Mouse (Mus musculus): ENCODE measurements at regions not wholly inside any gene's neighbourhood (a gene's known extent, or its start where the extent isn't known, plus 50 kb on each side); places are given as distances from the start of the nearest gene placed in this dataset.

GRCm38 (mm10) chr1:57075221-57075620, 96.8 kb upstream of the Satb2 start:
- WGBS: 88% methylated on average over 3 of the region's 3 CpGs
- ATAC-seq (ENCODE audit: low FRiP score, low TSS enrichment) (no peak), DNase-seq (no peak)
- Histone ChIP-seq H3K4me1 (ENCODE audit: control insufficient read depth, insufficient read depth, low read length) (no peaks in the 10 kb centered on the region), H3K27me3 (ENCODE audit: control insufficient read depth, insufficient read depth, low read length) (no peaks in the 10 kb centered on the region), H3K4me3 (replicated peaks; ENCODE audit: low read depth, low read length) (no peak overlapping the region), H3K27ac (replicated peaks; ENCODE audit: low read depth, low read length) (no peak overlapping the region), H3K9me3 (ENCODE audit: control insufficient read depth, low read length) (no peaks in the 10 kb centered on the region), H3K9ac (replicated peaks; ENCODE audit: low read length) (no peak overlapping the region), H3K4me2 (ENCODE audit: low read length) (no peak overlapping the region), H3K36me3 (ENCODE audit: control insufficient read depth, insufficient read depth, low read length) (no peaks in the 10 kb centered on the region)

GRCm38 (mm10) chr1:57076696-57077095, 98.2 kb upstream of the Satb2 start:
- Histone ChIP-seq H3K36me3 (ENCODE audit: control insufficient read depth, insufficient read depth, low read length) (no peaks in the 10 kb centered on the region), H3K27ac (replicated peaks; ENCODE audit: low read depth, low read length) (no peak overlapping the region), H3K4me1 (ENCODE audit: control insufficient read depth, insufficient read depth, low read length) (no peaks in the 10 kb centered on the region), H3K9ac (replicated peaks; ENCODE audit: low read length) (no peak overlapping the region), H3K9me3 (ENCODE audit: control insufficient read depth, low read length) (no peaks in the 10 kb centered on the region), H3K4me3 (replicated peaks; ENCODE audit: low read depth, low read length) (no peak overlapping the region), H3K27me3 (ENCODE audit: control insufficient read depth, insufficient read depth, low read length) (no peaks in the 10 kb centered on the region), H3K4me2 (ENCODE audit: low read length) (no peak overlapping the region)
- DNase-seq (no peak), ATAC-seq (ENCODE audit: low FRiP score, low TSS enrichment) (no peak)
- 58% methylated on average over 8 of the region's 8 CpGs for WGBS

- Histone ChIP-seq H3K4me1 (ENCODE audit: control insufficient read depth, insufficient read depth, low read length) (peaks cover 5% of the 10 kb centered on the region; the same call in 1 of the 2 replicates), H3K27me3 (ENCODE audit: control insufficient read depth, insufficient read depth, low read length) (no peaks in the 10 kb centered on the region; the same call in 1 of the 2 replicates), H3K9me3 (ENCODE audit: control insufficient read depth, low read length) (no peaks in the 10 kb centered on the region), H3K27ac (replicated peaks; ENCODE audit: low read depth, low read length) (no peak overlapping the region), H3K9ac (replicated peaks; ENCODE audit: low read length) (no peak overlapping the region), H3K4me3 (replicated peaks; ENCODE audit: low read depth, low read length) (no peak overlapping the region), H3K36me3 (ENCODE audit: control insufficient read depth, insufficient read depth, low read length) (no peaks in the 10 kb centered on the region), H3K4me2 (ENCODE audit: low read length) (no peak overlapping the region)
- no peak for ATAC-seq (ENCODE audit: low FRiP score, low TSS enrichment)
- 67% methylated on average over 4 of the region's 4 CpGs for WGBS
- no peak for DNase-seq
Observed at GRCm38 (mm10) chr1:57080306-57080705, 101.9 kb upstream of the Satb2 start.

DNA sequence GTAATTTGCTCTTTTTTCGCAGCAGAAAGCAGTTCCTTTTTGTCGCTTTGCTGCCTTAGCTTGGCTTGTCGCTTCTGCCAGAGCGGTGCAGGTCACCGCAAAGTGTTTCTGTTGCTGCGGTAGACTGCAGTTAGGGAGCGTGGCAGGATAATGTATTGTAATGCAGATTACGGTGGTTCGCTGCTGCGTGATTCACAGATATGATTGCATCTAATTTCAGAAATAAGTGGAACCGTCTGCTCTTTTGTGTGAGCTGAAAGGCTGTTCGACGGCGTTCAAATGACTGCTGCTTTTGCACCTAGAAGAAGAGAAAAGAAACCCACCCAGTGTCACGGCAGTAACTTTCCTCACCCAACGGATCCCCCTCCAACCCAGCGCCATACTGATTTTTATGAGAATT, 104.7 kb upstream of the Satb2 start:
- Histone ChIP-seq H3K27me3 (ENCODE audit: control insufficient read depth, insufficient read depth, low read length) (no peaks in the 10 kb centered on the region; the same call in 1 of the 2 replicates), H3K4me1 (ENCODE audit: control insufficient read depth, insufficient read depth, low read length) (peaks cover 5% of the 10 kb centered on the region; the same call in 1 of the 2 replicates), H3K27ac (replicated peaks; ENCODE audit: low read depth, low read length) (no peak overlapping the region), H3K4me2 (ENCODE audit: low read length) (peak overlapping the region; percentile 44), H3K36me3 (ENCODE audit: control insufficient read depth, insufficient read depth, low read length) (no peaks in the 10 kb centered on the region), H3K9ac (replicated peaks; ENCODE audit: low read length) (no peak overlapping the region), H3K9me3 (ENCODE audit: control insufficient read depth, low read length) (no peaks in the 10 kb centered on the region), H3K4me3 (replicated peaks; ENCODE audit: low read depth, low read length) (peak overlapping the region; percentile 9; the same call in 1 of the 2 replicates)
- DNase-seq: peak; percentile 66
- peak; percentile 49; the same call in 1 of the 2 replicates for ATAC-seq (ENCODE audit: low FRiP score, low TSS enrichment)
- WGBS: 11% methylated on average over 17 of the region's 17 CpGs

- Histone ChIP-seq H3K9ac (replicated peaks; ENCODE audit: low read length) (no peak overlapping the region), H3K9me3 (ENCODE audit: control insufficient read depth, low read length) (no peaks in the 10 kb centered on the region), H3K4me3 (replicated peaks; ENCODE audit: low read depth, low read length) (peak overlapping the region; percentile 9; the same call in 1 of the 2 replicates), H3K4me1 (ENCODE audit: control insufficient read depth, insufficient read depth, low read length) (peaks cover 5% of the 10 kb centered on the region; the same call in 1 of the 2 replicates), H3K27ac (replicated peaks; ENCODE audit: low read depth, low read length) (no peak overlapping the region), H3K27me3 (ENCODE audit: control insufficient read depth, insufficient read depth, low read length) (no peaks in the 10 kb centered on the region; the same call in 1 of the 2 replicates), H3K4me2 (ENCODE audit: low read length) (peak overlapping the region; percentile 44), H3K36me3 (ENCODE audit: control insufficient read depth, insufficient read depth, low read length) (no peaks in the 10 kb centered on the region)
- ATAC-seq (ENCODE audit: low FRiP score, low TSS enrichment) (no peak), DNase-seq (peak; percentile 9)
- WGBS: 67% methylated on average over 6 of the region's 6 CpGs
Observed at GRCm38 (mm10) chr1:57083540-57084083, 105.2 kb upstream of the Satb2 start.

GRCm38 (mm10) chr1:57095361-57096247, 117.2 kb upstream of the Satb2 start:
- H3K4me2 ChIP-seq (ENCODE audit: low read length): no peak overlapping the region
- no peak overlapping the region for H3K27ac ChIP-seq (replicated peaks; ENCODE audit: low read depth, low read length)
- DNase-seq: peak; percentile 17
- H3K36me3 ChIP-seq (ENCODE audit: control insufficient read depth, insufficient read depth, low read length): no peaks in the 10 kb centered on the region
- WGBS: 66% methylated on average over 18 of the region's 18 CpGs
- no peaks in the 10 kb centered on the region for H3K4me1 ChIP-seq (ENCODE audit: control insufficient read depth, insufficient read depth, low read length)
- ATAC-seq (ENCODE audit: low FRiP score, low TSS enrichment): peak; percentile 11; the same call in 1 of the 2 replicates
- no peaks in the 10 kb centered on the region for H3K27me3 ChIP-seq (ENCODE audit: control insufficient read depth, insufficient read depth, low read length)
- no peaks in the 10 kb centered on the region for H3K9me3 ChIP-seq (ENCODE audit: control insufficient read depth, low read length)
- no peak overlapping the region for H3K9ac ChIP-seq (replicated peaks; ENCODE audit: low read length)
- H3K4me3 ChIP-seq (replicated peaks; ENCODE audit: low read depth, low read length): no peak overlapping the region

- no peaks in the 10 kb centered on the region for H3K27me3 ChIP-seq (ENCODE audit: control insufficient read depth, insufficient read depth, low read length)
- DNase-seq (no peak), ATAC-seq (ENCODE audit: low FRiP score, low TSS enrichment) (no peak)
- H3K4me1 ChIP-seq (ENCODE audit: control insufficient read depth, insufficient read depth, low read length): no peaks in the 10 kb centered on the region
- no peak overlapping the region for H3K4me2 ChIP-seq (ENCODE audit: low read length)
- no peak overlapping the region for H3K9ac ChIP-seq (replicated peaks; ENCODE audit: low read length)
- H3K36me3 ChIP-seq (ENCODE audit: control insufficient read depth, insufficient read depth, low read length): no peaks in the 10 kb centered on the region
- H3K27ac ChIP-seq (replicated peaks; ENCODE audit: low read depth, low read length): no peak overlapping the region
- WGBS: 67% methylated on average over 4 of the region's 4 CpGs
- no peaks in the 10 kb centered on the region for H3K9me3 ChIP-seq (ENCODE audit: control insufficient read depth, low read length)
- no peak overlapping the region for H3K4me3 ChIP-seq (replicated peaks; ENCODE audit: low read depth, low read length)
Observed at GRCm38 (mm10) chr1:57096248-57096600, 117.8 kb upstream of the Satb2 start.

- Histone ChIP-seq H3K4me3 (replicated peaks; ENCODE audit: low read depth, low read length) (no peak overlapping the region), H3K27me3 (ENCODE audit: control insufficient read depth, insufficient read depth, low read length) (no peaks in the 10 kb centered on the region), H3K4me2 (ENCODE audit: low read length) (no peak overlapping the region), H3K36me3 (ENCODE audit: control insufficient read depth, insufficient read depth, low read length) (no peaks in the 10 kb centered on the region), H3K9ac (replicated peaks; ENCODE audit: low read length) (no peak overlapping the region), H3K4me1 (ENCODE audit: control insufficient read depth, insufficient read depth, low read length) (no peaks in the 10 kb centered on the region), H3K9me3 (ENCODE audit: control insufficient read depth, low read length) (no peaks in the 10 kb centered on the region), H3K27ac (replicated peaks; ENCODE audit: low read depth, low read length) (no peak overlapping the region)
- ATAC-seq (ENCODE audit: low FRiP score, low TSS enrichment) (no peak), DNase-seq (no peak)
- 76% methylated on average over 8 of the region's 8 CpGs for WGBS
Observed at GRCm38 (mm10) chr1:57096740-57097139, 118.3 kb upstream of the Satb2 start.

- Histone ChIP-seq H3K4me3 (replicated peaks; ENCODE audit: low read depth, low read length) (no peak overlapping the region), H3K9me3 (ENCODE audit: control insufficient read depth, low read length) (no peaks in the 10 kb centered on the region), H3K27ac (replicated peaks; ENCODE audit: low read depth, low read length) (no peak overlapping the region), H3K27me3 (ENCODE audit: control insufficient read depth, insufficient read depth, low read length) (no peaks in the 10 kb centered on the region), H3K4me2 (ENCODE audit: low read length) (no peak overlapping the region), H3K9ac (replicated peaks; ENCODE audit: low read length) (no peak overlapping the region), H3K36me3 (ENCODE audit: control insufficient read depth, insufficient read depth, low read length) (no peaks in the 10 kb centered on the region), H3K4me1 (ENCODE audit: control insufficient read depth, insufficient read depth, low read length) (no peaks in the 10 kb centered on the region)
- DNase-seq: no peak
- no peak for ATAC-seq (ENCODE audit: low FRiP score, low TSS enrichment)
- WGBS: 68% methylated on average over 2 of the region's 2 CpGs
Observed at GRCm38 (mm10) chr1:57100614-57101013, 122.2 kb upstream of the Satb2 start.

All from midbrain, embryonic 14.5 days (tissue).